Mouse (Mus musculus): ENCODE results near the gene Ssbp1. TPM values are rescaled to one million over a fixed set of nuclear protein-coding genes. Genes with fewer than 3 reads are reported as not detected.

The Ssbp1 gene
- polyA plus RNA-seq, 1 experiment from 2014 or later, result 132 TPM

DNA sequence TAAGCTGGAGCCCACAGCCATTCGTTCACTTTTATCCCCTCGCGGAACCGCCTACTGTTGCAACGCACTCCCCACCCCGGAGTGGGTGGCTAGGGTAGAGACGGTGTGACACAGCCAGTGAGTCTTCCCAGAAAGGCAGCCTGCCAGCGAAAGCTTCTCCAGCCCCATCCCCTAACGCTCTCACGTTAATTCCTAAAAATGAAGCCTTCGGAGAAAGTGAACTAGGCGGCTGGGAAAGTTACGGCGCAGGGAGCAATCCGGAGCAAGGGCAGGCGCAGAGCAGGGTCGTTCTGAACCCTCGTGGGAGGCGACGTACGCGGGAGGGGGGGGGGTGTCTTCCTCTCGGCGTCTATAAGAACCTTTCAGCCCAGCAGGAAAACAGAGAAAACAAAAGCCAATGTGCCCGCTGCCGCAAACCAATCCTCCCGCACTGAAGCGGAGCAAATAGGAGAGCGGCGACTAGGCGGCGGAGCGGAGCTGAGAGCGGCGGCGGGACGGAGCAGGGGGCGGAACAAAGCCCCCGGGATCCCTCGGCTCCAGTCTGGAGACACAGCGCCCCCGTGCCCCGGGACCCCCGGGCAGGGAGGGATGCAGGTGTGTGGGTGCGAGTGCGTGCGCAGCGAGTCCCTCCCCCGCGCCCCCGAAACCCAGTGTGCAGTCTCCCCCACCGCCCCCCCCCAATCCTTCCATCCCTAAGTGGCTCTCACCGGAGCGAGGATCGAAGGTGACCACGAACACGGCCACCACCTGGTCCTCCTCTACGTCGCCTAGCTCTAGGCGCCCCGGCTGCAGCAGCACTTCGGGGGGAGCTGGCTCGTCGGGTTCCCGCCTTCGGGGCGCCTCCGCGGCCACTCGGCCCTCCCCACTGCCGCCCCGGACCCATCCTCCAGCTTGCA is 35.8 kb upstream of the Ssbp1 start:
- peaks cover 16% of the 10 kb centered on the region for H3K27me3 ChIP-seq
- no peaks in the 10 kb centered on the region for H3K36me3 ChIP-seq
- H3K27ac ChIP-seq, result peak overlapping the region; percentile 94
- peak overlapping the region; percentile 81 for H3K4me2 ChIP-seq
- H3K9ac ChIP-seq, result peak overlapping the region; percentile 91
- no peaks in the 10 kb centered on the region for H3K9me3 ChIP-seq
- WGBS, result under 1% methylated on average over 62 of the region's 72 CpGs
- H3K4me3 ChIP-seq, result peak overlapping the region; percentile 77
- peak; percentile 76 for ATAC-seq (ENCODE audit: low FRiP score)
- peaks cover 44% of the 10 kb centered on the region for H3K4me1 ChIP-seq (replicated peaks)

DNA sequence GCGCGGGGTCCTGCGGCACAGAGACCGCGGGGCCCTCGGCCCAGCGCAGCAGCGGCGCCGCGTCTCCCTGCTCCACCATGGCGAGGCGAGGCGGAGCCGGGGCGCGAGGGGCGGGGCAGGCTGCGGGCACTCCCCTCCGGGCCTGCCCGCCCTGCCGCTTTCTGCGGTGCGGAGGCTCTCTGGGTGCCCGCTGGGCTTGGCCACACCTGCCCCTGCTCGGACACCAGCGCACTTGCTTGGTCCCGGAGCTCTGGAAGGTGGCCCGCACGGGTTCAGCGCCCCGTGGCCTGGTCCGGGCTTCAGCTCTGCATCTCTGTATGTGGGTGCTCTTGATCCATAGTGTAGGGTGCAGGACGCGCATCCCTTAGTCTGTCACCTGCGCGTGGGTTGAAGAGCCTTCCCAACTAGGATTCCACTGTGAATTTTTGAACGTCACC is 35.1 kb upstream of the Ssbp1 start, which contains the start of gene E330009J07Rik:
TSS of gene E330009J07Rik (minus strand) at position 89 of the 437 bp plus-strand sequence.
- Histone ChIP-seq H3K36me3 (no peaks in the 10 kb centered on the region), H3K9ac (peak within 1 kb of the TSS; percentile 91), H3K9me3 (no peaks in the 10 kb centered on the region), H3K27me3 (peaks cover 19% of the 10 kb centered on the region), H3K27ac (peak within 1 kb of the TSS; percentile 94), H3K4me1 (replicated peaks) (peaks cover 38% of the 10 kb centered on the region), H3K4me3 (peak within 1 kb of the TSS; percentile 77), H3K4me2 (peak within 1 kb of the TSS; percentile 81)
- under 1% methylated on average over 37 of the region's 38 CpGs for WGBS
- ATAC-seq (ENCODE audit: low FRiP score), result peak; percentile 88

DNA sequence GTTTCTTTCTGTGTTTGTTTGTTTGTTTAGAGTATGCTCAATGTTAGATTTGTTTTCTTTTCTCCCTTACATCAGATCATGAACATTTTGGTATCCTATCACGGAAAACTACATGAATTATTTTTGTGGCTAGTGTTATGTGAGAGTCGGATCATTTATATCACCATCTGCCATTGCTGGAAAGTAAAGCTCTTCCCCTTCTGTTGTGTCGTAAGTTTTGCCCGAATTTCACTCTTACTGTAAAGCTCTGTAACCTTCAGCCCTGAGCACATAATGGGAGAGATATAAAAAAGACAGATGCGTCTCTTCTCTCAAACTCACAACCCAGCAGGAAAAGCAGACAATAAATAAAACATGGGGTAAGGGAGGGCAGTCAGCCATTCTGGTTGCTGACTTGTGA is 32.2 kb upstream of the Ssbp1 start, which contains the start of gene Wee2:
TSS of gene Wee2 (plus strand) at position 153 of the 400 bp plus-strand sequence.
- 74% methylated on average over 5 of the region's 5 CpGs for WGBS
- Histone ChIP-seq H3K4me3 (no peak within 1 kb of the TSS), H3K4me1 (replicated peaks) (peaks cover 12% of the 10 kb centered on the region), H3K36me3 (no peaks in the 10 kb centered on the region), H3K27me3 (peaks cover 29% of the 10 kb centered on the region), H3K9ac (no peak within 1 kb of the TSS), H3K27ac (no peak within 1 kb of the TSS), H3K4me2 (peak within 1 kb of the TSS; percentile 10; the same call in 1 of the 2 replicates), H3K9me3 (no peaks in the 10 kb centered on the region)
- ATAC-seq (ENCODE audit: low FRiP score), result no peak

DNA sequence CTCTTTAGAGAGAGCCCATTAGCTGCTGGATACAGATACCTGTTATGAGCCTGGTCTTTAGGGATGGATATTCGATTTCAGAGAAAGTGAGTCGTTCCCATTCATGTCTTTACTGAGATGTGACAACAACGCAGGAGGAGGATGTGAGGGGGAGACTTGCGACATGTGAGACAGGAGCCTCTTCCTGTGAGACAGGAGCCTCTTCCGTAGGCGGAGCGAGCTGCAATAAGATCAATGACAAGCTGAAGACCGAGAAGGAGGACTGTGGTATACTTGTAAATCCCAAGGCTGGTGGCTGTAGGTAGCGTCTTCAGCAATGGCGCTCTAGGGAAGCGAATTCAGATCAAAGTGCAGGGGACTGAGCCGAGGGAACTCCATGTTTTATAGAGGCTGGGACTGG is 31.4 kb upstream of the Ssbp1 start:
- Histone ChIP-seq H3K9me3 (no peaks in the 10 kb centered on the region), H3K4me2 (peak overlapping the region; percentile 10; the same call in 1 of the 2 replicates), H3K27me3 (peaks cover 31% of the 10 kb centered on the region), H3K27ac (no peak overlapping the region), H3K4me1 (replicated peaks) (peaks cover 4% of the 10 kb centered on the region), H3K9ac (no peak overlapping the region), H3K4me3 (no peak overlapping the region), H3K36me3 (no peaks in the 10 kb centered on the region)
- no peak for ATAC-seq (ENCODE audit: low FRiP score)
- WGBS, result 58% methylated on average over 12 of the region's 12 CpGs

GRCm38 (mm10) chr6:40441276-40441675 is 29.9 kb upstream of the Ssbp1 start:
- ATAC-seq (ENCODE audit: low FRiP score), result no peak
- H3K4me1 ChIP-seq (replicated peaks), result no peaks in the 10 kb centered on the region; the same call in 1 of the 2 replicates
- no peak overlapping the region for H3K27ac ChIP-seq
- H3K27me3 ChIP-seq, result peaks cover 31% of the 10 kb centered on the region
- H3K36me3 ChIP-seq, result no peaks in the 10 kb centered on the region
- H3K4me3 ChIP-seq, result no peak overlapping the region
- no peak overlapping the region for H3K9ac ChIP-seq
- no peaks in the 10 kb centered on the region for H3K9me3 ChIP-seq
- H3K4me2 ChIP-seq, result no peak overlapping the region
- WGBS, result 69% methylated on average over 3 of the region's 3 CpGs

GRCm38 (mm10) chr6:40441755-40442154 is 29.4 kb upstream of the Ssbp1 start:
- Histone ChIP-seq H3K36me3 (no peaks in the 10 kb centered on the region), H3K27ac (no peak overlapping the region), H3K4me3 (no peak overlapping the region), H3K9ac (no peak overlapping the region), H3K4me1 (replicated peaks) (no peaks in the 10 kb centered on the region), H3K27me3 (peaks cover 31% of the 10 kb centered on the region), H3K4me2 (no peak overlapping the region), H3K9me3 (no peaks in the 10 kb centered on the region)
- no peak for ATAC-seq (ENCODE audit: low FRiP score)
- WGBS, result 43% methylated on average over 3 of the region's 3 CpGs

DNA sequence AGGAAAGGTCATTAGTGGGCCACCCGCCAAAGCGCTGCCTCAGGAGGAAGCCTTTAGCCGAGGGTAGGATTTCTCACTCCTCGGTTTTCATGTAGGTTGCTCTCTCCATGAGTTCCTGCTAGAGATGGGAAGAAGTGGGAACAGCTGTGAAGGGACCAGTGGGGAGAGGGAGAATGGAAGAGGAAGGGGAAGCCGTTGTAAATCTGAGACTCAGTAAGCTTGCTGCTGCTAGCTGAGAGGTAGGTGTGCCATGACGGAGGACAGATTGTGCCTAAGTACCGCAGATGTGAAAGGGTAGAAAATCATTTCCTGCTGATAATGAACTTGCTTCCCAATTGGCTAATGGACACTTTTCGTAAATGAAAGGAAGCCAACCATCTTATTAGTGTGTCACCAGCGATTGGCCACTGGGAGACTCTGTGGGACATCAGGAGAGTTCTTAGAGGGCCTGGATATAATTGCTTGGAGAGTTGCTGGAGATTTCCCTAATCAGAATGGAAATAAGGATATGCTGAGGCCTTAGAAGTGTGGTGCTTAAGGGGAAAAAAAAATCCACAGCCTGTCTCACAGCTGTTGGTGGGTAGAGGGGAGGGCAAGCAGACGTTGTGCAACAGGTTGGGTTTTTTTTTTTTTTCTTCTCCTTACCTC is 27.7 kb upstream of the Ssbp1 start:
- no peak overlapping the region for H3K27ac ChIP-seq
- no peaks in the 10 kb centered on the region for H3K4me1 ChIP-seq (replicated peaks)
- H3K9ac ChIP-seq, result no peak overlapping the region
- H3K9me3 ChIP-seq, result no peaks in the 10 kb centered on the region
- ATAC-seq (ENCODE audit: low FRiP score), result peak; percentile 29; the same call in 1 of the 2 replicates
- 49% methylated on average over 10 of the region's 10 CpGs for WGBS
- peaks cover 25% of the 10 kb centered on the region for H3K27me3 ChIP-seq
- no peak overlapping the region for H3K4me3 ChIP-seq
- no peak overlapping the region for H3K4me2 ChIP-seq
- no peaks in the 10 kb centered on the region for H3K36me3 ChIP-seq

DNA sequence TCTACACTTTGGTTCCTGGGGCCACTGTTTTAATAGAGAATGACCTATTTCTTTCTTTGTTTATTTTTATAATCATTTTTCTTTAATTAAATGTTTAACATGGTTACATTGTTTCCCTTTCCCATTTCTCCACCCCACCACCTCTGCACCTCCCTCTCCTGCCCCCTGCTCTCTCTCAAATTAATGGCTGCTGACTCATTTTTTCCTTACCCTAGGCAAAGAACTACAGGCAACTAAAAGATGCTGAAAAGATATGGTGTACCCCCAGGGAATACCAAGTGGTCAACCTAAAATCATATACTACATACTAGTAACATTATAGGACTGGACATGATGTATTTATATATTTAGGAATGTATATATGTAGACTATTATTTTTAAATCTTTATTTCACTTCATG is 22.5 kb upstream of the Ssbp1 start:
- Histone ChIP-seq H3K4me1 (replicated peaks) (no peaks in the 10 kb centered on the region), H3K9me3 (no peaks in the 10 kb centered on the region), H3K9ac (no peak overlapping the region), H3K4me3 (no peak overlapping the region), H3K36me3 (no peaks in the 10 kb centered on the region), H3K4me2 (no peak overlapping the region), H3K27me3 (0 out of 2 replicates have a peak, but pooled peaks cover 2% of the 10 kb centered on the region), H3K27ac (no peak overlapping the region)
- ATAC-seq (ENCODE audit: low FRiP score), result no peak

GRCm38 (mm10) chr6:40454436-40455041 is 16.6 kb upstream of the Ssbp1 start:
- Histone ChIP-seq H3K27me3 (no peaks in the 10 kb centered on the region), H3K27ac (no peak overlapping the region), H3K4me2 (no peak overlapping the region), H3K9me3 (no peaks in the 10 kb centered on the region), H3K36me3 (no peaks in the 10 kb centered on the region), H3K9ac (no peak overlapping the region), H3K4me1 (replicated peaks) (no peaks in the 10 kb centered on the region), H3K4me3 (no peak overlapping the region)
- WGBS, result 22% methylated on average over 7 of the region's 7 CpGs
- no peak for ATAC-seq (ENCODE audit: low FRiP score)

GRCm38 (mm10) chr6:40465710-40466109 is 5.4 kb upstream of the Ssbp1 start:
- H3K9me3 ChIP-seq, result no peaks in the 10 kb centered on the region
- 56% methylated on average over 6 of the region's 6 CpGs for WGBS
- H3K9ac ChIP-seq, result no peak overlapping the region
- no peaks in the 10 kb centered on the region for H3K4me1 ChIP-seq (replicated peaks)
- peaks cover 14% of the 10 kb centered on the region for H3K27me3 ChIP-seq
- H3K36me3 ChIP-seq, result no peaks in the 10 kb centered on the region
- H3K4me2 ChIP-seq, result no peak overlapping the region
- no peak overlapping the region for H3K4me3 ChIP-seq
- ATAC-seq (ENCODE audit: low FRiP score), result no peak
- H3K27ac ChIP-seq, result no peak overlapping the region

GRCm38 (mm10) chr6:40471720-40472010 is 513 bp downstream of the Ssbp1 start:
- Histone ChIP-seq H3K4me3 (peak overlapping the region; percentile 64), H3K27ac (peak overlapping the region; percentile 94), H3K9ac (peak overlapping the region; percentile 84), H3K4me1 (replicated peaks) (peaks cover 14% of the 10 kb centered on the region), H3K27me3 (peaks cover 8% of the 10 kb centered on the region), H3K36me3 (peaks cover 31% of the 10 kb centered on the region), H3K9me3 (no peaks in the 10 kb centered on the region), H3K4me2 (peak overlapping the region; percentile 75)
- ATAC-seq (ENCODE audit: low FRiP score), result 0 out of 2 replicates have a peak, but pooled peaks have one; percentile 3
- 1% methylated on average over 7 of the region's 7 CpGs for WGBS

DNA sequence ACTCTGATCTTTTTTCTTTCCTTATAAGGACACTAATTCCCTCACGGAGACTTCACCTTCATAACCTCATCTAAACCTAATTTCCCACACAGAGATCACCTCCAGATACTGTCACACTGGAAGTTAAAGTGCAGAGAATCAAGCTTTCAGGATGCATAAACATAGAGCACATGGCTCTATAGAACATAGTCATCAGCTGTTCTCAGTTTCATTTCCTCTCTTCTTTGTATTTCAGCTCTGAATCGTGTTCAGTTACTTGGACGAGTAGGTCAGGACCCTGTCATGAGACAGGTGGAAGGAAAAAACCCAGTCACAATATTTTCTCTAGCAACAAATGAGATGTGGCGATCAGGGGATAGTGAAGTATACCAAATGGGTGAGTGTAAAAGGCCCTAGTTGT is 5.0 kb downstream of the Ssbp1 start:
- Histone ChIP-seq H3K4me3 (no peak overlapping the region), H3K4me2 (no peak overlapping the region), H3K36me3 (peaks cover 56% of the 10 kb centered on the region), H3K4me1 (replicated peaks) (peaks cover 14% of the 10 kb centered on the region), H3K27ac (no peak overlapping the region), H3K27me3 (no peaks in the 10 kb centered on the region), H3K9ac (no peak overlapping the region), H3K9me3 (no peaks in the 10 kb centered on the region)
- no peak for ATAC-seq (ENCODE audit: low FRiP score)
- WGBS, result 93% methylated on average over 4 of the region's 4 CpGs
